Mouse (Mus musculus): ENCODE data around the gene Jam2.

- TF ChIP-seq CTCF (IDR thresholded peaks at IDR 0.05; ENCODE audit: extremely low read depth, insufficient read depth, insufficient read length, insufficient replicate concordance) = no peak
- TF ChIP-seq POLR2A (IDR thresholded peaks at IDR 0.05; ENCODE audit: low read depth, low read length) = no peak
These were observed 4.1 kb upstream of the Jam2 start for GRCm38 (mm10) chr16:84769619-84770464.

Measured in spleen, adult 2 months (tissue).